Mouse (Mus musculus): ENCODE data around the gene Vwf. TPM values are rescaled to one million over a fixed set of nuclear protein-coding genes. Genes with fewer than 3 reads are reported as not detected.

Gene Vwf
- total and polyA plus RNA-seq, 3 experiments: 0.05 to 0.22 TPM; not detected in 1

- Histone ChIP-seq H3K4me3 (ENCODE audit: low read depth, low read length) (no peak overlapping the region), H3K27me3 (ENCODE audit: insufficient read depth, low read length) (no peaks in the 10 kb centered on the region), H3K36me3 (replicated peaks) (no peaks in the 10 kb centered on the region), H3K4me1 (ENCODE audit: insufficient read depth, low read depth, low read length) (no peaks in the 10 kb centered on the region), H3K9me3 (replicated peaks) (peaks cover 72% of the 10 kb centered on the region)
- ATAC-seq (ENCODE audit: extremely low read depth, insufficient number of reproducible peaks, low FRiP score, poor library complexity, severe bottlenecking): no peak
- DNase-seq (ENCODE audit: low spot score): no peak
- TF ChIP-seq GATA1 (IDR thresholded peaks at IDR 0.05; ENCODE audit: borderline replicate concordance, low read length): no peak
- no peak for TF ChIP-seq CTCF (IDR thresholded peaks at IDR 0.05; ENCODE audit: low read depth, low read length)
- TF ChIP-seq TAL1 (conservative IDR thresholded peaks at IDR 0.05; ENCODE audit: low read depth, low read length): no peak
Observed at GRCm38 (mm10) chr6:125687986-125688385, 141.4 kb downstream of the Vwf start.

DNA sequence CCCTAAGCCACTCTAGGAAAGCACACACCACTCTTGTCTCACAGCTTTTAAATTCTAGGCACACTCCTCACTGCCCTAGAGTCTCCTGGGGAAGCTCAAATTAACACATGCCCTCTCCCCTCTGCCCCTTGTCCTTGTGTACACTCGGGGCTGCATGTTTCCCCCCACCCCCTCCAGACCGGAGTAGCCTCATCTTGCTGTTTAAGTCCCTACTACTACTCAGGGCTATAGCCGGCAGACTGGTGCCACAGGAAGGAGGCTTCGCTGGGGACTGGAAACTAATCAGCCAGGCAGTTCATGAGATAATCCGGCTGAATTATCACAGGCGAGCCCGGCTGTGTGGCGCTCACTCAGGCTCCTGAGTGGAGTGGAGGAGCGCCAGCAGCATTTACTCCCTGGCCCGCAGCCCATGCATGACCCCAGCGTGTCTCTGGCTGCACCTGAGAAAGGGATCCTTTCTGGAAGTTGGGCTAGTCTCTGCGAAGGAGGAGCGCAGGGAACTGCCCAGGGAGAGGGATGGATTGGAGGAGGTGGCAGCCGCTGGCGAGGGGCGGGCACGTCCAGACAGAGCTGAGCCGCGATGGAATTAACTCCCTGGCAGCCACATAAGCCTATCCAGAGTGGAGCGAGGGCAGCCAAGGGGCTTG lies 143.6 kb downstream of the Vwf start, which contains the start of gene Ano2:
TSS of gene Ano2 (plus strand) at position 363 of the 647 bp plus-strand sequence.
- no peaks in the 10 kb centered on the region for H3K36me3 ChIP-seq (replicated peaks)
- H3K4me1 ChIP-seq (ENCODE audit: insufficient read depth, low read depth, low read length): no peaks in the 10 kb centered on the region
- TF ChIP-seq CTCF (IDR thresholded peaks at IDR 0.05; ENCODE audit: low read depth, low read length) (no peak), GATA1 (IDR thresholded peaks at IDR 0.05; ENCODE audit: borderline replicate concordance, low read length) (no peak), POLR2AphosphoS5 (IDR thresholded peaks at IDR 0.05; ENCODE audit: insufficient replicate concordance, low read depth, low read length) (no peak), TAL1 (conservative IDR thresholded peaks at IDR 0.05; ENCODE audit: low read depth, low read length) (no peak), GATA2 (IDR thresholded peaks at IDR 0.05; ENCODE audit: borderline replicate concordance, low read depth, low read length) (no peak)
- ATAC-seq (ENCODE audit: extremely low read depth, insufficient number of reproducible peaks, low FRiP score, poor library complexity, severe bottlenecking) (no peak), DNase-seq (ENCODE audit: low spot score) (no peak)
- H3K27me3 ChIP-seq (ENCODE audit: insufficient read depth, low read length): no peaks in the 10 kb centered on the region
- peaks cover 69% of the 10 kb centered on the region for H3K9me3 ChIP-seq (replicated peaks)
- H3K4me3 ChIP-seq (ENCODE audit: low read depth, low read length): no peak within 1 kb of the TSS

DNA sequence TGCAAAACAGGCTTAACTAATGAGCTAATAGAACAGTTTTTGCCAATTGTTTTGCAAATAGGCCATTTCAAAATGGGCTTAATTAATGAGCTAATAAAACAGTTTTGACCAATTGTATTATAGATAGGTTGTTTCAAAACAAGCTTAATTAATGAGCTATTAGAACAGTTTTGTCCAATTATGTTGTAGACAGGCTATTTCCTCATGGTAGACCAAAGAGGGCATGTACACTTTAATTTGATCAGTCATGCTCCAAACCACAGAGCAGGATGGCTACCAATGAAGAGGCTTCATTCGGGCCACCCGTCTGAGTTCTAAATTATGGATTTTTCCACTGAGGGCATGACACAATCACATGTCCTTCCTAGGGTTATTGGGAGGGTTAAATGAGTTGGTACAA lies 154.6 kb downstream of the Vwf start:
- no peaks in the 10 kb centered on the region for H3K27me3 ChIP-seq (ENCODE audit: insufficient read depth, low read length)
- H3K9me3 ChIP-seq (replicated peaks): peaks cover 40% of the 10 kb centered on the region
- no peak overlapping the region for H3K4me3 ChIP-seq (ENCODE audit: low read depth, low read length)
- DNase-seq (ENCODE audit: low spot score) (no peak), ATAC-seq (ENCODE audit: extremely low read depth, insufficient number of reproducible peaks, low FRiP score, poor library complexity, severe bottlenecking) (no peak)
- no peak for TF ChIP-seq GATA1 (IDR thresholded peaks at IDR 0.05; ENCODE audit: borderline replicate concordance, low read length)
- no peak for TF ChIP-seq GATA2 (IDR thresholded peaks at IDR 0.05; ENCODE audit: borderline replicate concordance, low read depth, low read length)
- H3K36me3 ChIP-seq (replicated peaks): no peaks in the 10 kb centered on the region
- no peaks in the 10 kb centered on the region for H3K4me1 ChIP-seq (ENCODE audit: insufficient read depth, low read depth, low read length)

- TF ChIP-seq TAL1 (conservative IDR thresholded peaks at IDR 0.05; ENCODE audit: low read depth, low read length): no peak
- TF ChIP-seq POLR2AphosphoS5 (IDR thresholded peaks at IDR 0.05; ENCODE audit: insufficient replicate concordance, low read depth, low read length): no peak
- TF ChIP-seq GATA2 (IDR thresholded peaks at IDR 0.05; ENCODE audit: borderline replicate concordance, low read depth, low read length): no peak
- TF ChIP-seq CTCF (IDR thresholded peaks at IDR 0.05; ENCODE audit: low read depth, low read length): no peak
- no peak for TF ChIP-seq GATA1 (IDR thresholded peaks at IDR 0.05; ENCODE audit: borderline replicate concordance, low read length)
- Histone ChIP-seq H3K4me3 (ENCODE audit: low read depth, low read length) (peak overlapping the region; percentile 0; the same call in 1 of the 2 replicates), H3K36me3 (replicated peaks) (no peaks in the 10 kb centered on the region), H3K27me3 (ENCODE audit: insufficient read depth, low read length) (no peaks in the 10 kb centered on the region), H3K4me1 (ENCODE audit: insufficient read depth, low read depth, low read length) (no peaks in the 10 kb centered on the region), H3K9me3 (replicated peaks) (peaks cover 69% of the 10 kb centered on the region)
- no peak for DNase-seq (ENCODE audit: low spot score)
- no peak for ATAC-seq (ENCODE audit: extremely low read depth, insufficient number of reproducible peaks, low FRiP score, poor library complexity, severe bottlenecking)
Observed at GRCm38 (mm10) chr6:125711261-125711660, 164.7 kb downstream of the Vwf start.

DNA sequence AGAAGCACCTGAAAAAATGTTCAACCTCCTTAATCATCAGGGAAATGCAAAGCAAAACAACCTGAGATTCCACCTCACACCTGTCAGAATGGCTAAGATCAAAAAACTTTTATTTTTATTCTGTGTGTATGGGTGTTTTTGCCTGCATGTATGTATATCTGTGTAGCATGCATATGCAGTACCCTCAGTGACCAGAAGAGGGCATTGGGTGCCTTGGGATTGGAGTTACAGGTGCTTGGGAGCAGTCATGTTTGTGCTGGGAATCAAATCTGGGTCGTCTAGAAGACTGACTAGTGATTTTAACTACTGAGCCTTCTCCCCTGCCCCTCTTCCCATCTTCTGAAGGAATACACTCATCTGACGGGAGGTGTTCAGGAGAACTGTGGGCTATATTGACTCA lies 179.8 kb downstream of the Vwf start:
- peaks cover 73% of the 10 kb centered on the region for H3K9me3 ChIP-seq (replicated peaks)
- TF ChIP-seq TAL1 (conservative IDR thresholded peaks at IDR 0.05; ENCODE audit: low read depth, low read length) (no peak), CTCF (IDR thresholded peaks at IDR 0.05; ENCODE audit: low read depth, low read length) (no peak), POLR2AphosphoS5 (IDR thresholded peaks at IDR 0.05; ENCODE audit: insufficient replicate concordance, low read depth, low read length) (no peak), GATA1 (IDR thresholded peaks at IDR 0.05; ENCODE audit: borderline replicate concordance, low read length) (no peak), GATA2 (IDR thresholded peaks at IDR 0.05; ENCODE audit: borderline replicate concordance, low read depth, low read length) (no peak)
- H3K27me3 ChIP-seq (ENCODE audit: insufficient read depth, low read length): no peaks in the 10 kb centered on the region
- no peak overlapping the region for H3K4me3 ChIP-seq (ENCODE audit: low read depth, low read length)
- DNase-seq (ENCODE audit: low spot score) (no peak), ATAC-seq (ENCODE audit: extremely low read depth, insufficient number of reproducible peaks, low FRiP score, poor library complexity, severe bottlenecking) (no peak)
- H3K4me1 ChIP-seq (ENCODE audit: insufficient read depth, low read depth, low read length): no peaks in the 10 kb centered on the region
- no peaks in the 10 kb centered on the region for H3K36me3 ChIP-seq (replicated peaks)

- no peak overlapping the region for H3K4me3 ChIP-seq (ENCODE audit: low read depth, low read length)
- no peaks in the 10 kb centered on the region for H3K36me3 ChIP-seq (replicated peaks)
- ATAC-seq (ENCODE audit: extremely low read depth, insufficient number of reproducible peaks, low FRiP score, poor library complexity, severe bottlenecking): no peak
- TF ChIP-seq GATA1 (IDR thresholded peaks at IDR 0.05; ENCODE audit: borderline replicate concordance, low read length): no peak
- TF ChIP-seq CTCF (IDR thresholded peaks at IDR 0.05; ENCODE audit: low read depth, low read length): no peak
- TF ChIP-seq TAL1 (conservative IDR thresholded peaks at IDR 0.05; ENCODE audit: low read depth, low read length): no peak
- no peak for TF ChIP-seq POLR2AphosphoS5 (IDR thresholded peaks at IDR 0.05; ENCODE audit: insufficient replicate concordance, low read depth, low read length)
- no peak for TF ChIP-seq GATA2 (IDR thresholded peaks at IDR 0.05; ENCODE audit: borderline replicate concordance, low read depth, low read length)
- no peak for DNase-seq (ENCODE audit: low spot score)
- no peaks in the 10 kb centered on the region for H3K27me3 ChIP-seq (ENCODE audit: insufficient read depth, low read length)
- no peaks in the 10 kb centered on the region for H3K4me1 ChIP-seq (ENCODE audit: insufficient read depth, low read depth, low read length)
- H3K9me3 ChIP-seq (replicated peaks): peaks cover 63% of the 10 kb centered on the region
Observed at GRCm38 (mm10) chr6:125727484-125727911, 180.9 kb downstream of the Vwf start.
